Mouse (Mus musculus): ENCODE data around the gene Ankrd63. TPM values are rescaled to one million over a fixed set of nuclear protein-coding genes. Genes with fewer than 3 reads are reported as not detected.

Ankrd63 gene
- polyA plus RNA-seq, 1 experiment from 2014 or later, result 0.06 TPM

GRCm38 (mm10) chr2:118728337-118728736 is 24.6 kb upstream of the Ankrd63 start, which contains the start of gene Plcb2:
Gene Plcb2, minus strand, starts transcription at chr2:118728438.
- 8% methylated on average over 6 of the region's 7 CpGs for WGBS
- Histone ChIP-seq H3K9me3 (ENCODE audit: control insufficient read depth, low read length) (no peaks in the 10 kb centered on the region), H3K27ac (ENCODE audit: low read length) (peak within 1 kb of the TSS; percentile 70), H3K4me1 (replicated peaks; ENCODE audit: control insufficient read depth, insufficient read depth, low read length) (peaks cover 30% of the 10 kb centered on the region), H3K4me3 (ENCODE audit: low read length) (peak within 1 kb of the TSS; percentile 3; the same call in 1 of the 2 replicates), H3K4me2 (ENCODE audit: low read depth, low read length) (peak within 1 kb of the TSS; percentile 30), H3K36me3 (ENCODE audit: control insufficient read depth, insufficient read depth, low read length) (no peaks in the 10 kb centered on the region), H3K27me3 (ENCODE audit: control insufficient read depth, insufficient read depth, low read depth, low read length) (peaks cover 13% of the 10 kb centered on the region), H3K9ac (ENCODE audit: low read length) (peak within 1 kb of the TSS; percentile 44; the same call in 1 of the 2 replicates)
- ATAC-seq (ENCODE audit: low read depth), result peak; percentile 77

GRCm38 (mm10) chr2:118727911-118728310 is 24.1 kb upstream of the Ankrd63 start:
- 0 out of 2 replicates have a peak overlapping the region, but pooled peaks have one; percentile 44 for H3K9ac ChIP-seq (ENCODE audit: low read length)
- H3K9me3 ChIP-seq (ENCODE audit: control insufficient read depth, low read length), result no peaks in the 10 kb centered on the region
- peak overlapping the region; percentile 30 for H3K4me2 ChIP-seq (ENCODE audit: low read depth, low read length)
- no peaks in the 10 kb centered on the region for H3K36me3 ChIP-seq (ENCODE audit: control insufficient read depth, insufficient read depth, low read length)
- peak overlapping the region; percentile 3; the same call in 1 of the 2 replicates for H3K4me3 ChIP-seq (ENCODE audit: low read length)
- WGBS, result 8% methylated on average over 9 of the region's 9 CpGs
- peak; percentile 67 for ATAC-seq (ENCODE audit: low read depth)
- peaks cover 10% of the 10 kb centered on the region for H3K27me3 ChIP-seq (ENCODE audit: control insufficient read depth, insufficient read depth, low read depth, low read length)
- H3K27ac ChIP-seq (ENCODE audit: low read length), result peak overlapping the region; percentile 70
- peaks cover 30% of the 10 kb centered on the region for H3K4me1 ChIP-seq (replicated peaks; ENCODE audit: control insufficient read depth, insufficient read depth, low read length)

- H3K27me3 ChIP-seq (ENCODE audit: control insufficient read depth, insufficient read depth, low read depth, low read length), result peaks cover 2% of the 10 kb centered on the region
- no peak overlapping the region for H3K4me3 ChIP-seq (ENCODE audit: low read length)
- H3K27ac ChIP-seq (ENCODE audit: low read length), result no peak overlapping the region
- no peak for ATAC-seq (ENCODE audit: low read depth)
- peaks cover 30% of the 10 kb centered on the region for H3K4me1 ChIP-seq (replicated peaks; ENCODE audit: control insufficient read depth, insufficient read depth, low read length)
- no peaks in the 10 kb centered on the region for H3K9me3 ChIP-seq (ENCODE audit: control insufficient read depth, low read length)
- no peak overlapping the region for H3K9ac ChIP-seq (ENCODE audit: low read length)
- H3K4me2 ChIP-seq (ENCODE audit: low read depth, low read length), result no peak overlapping the region
- H3K36me3 ChIP-seq (ENCODE audit: control insufficient read depth, insufficient read depth, low read length), result no peaks in the 10 kb centered on the region
- WGBS, result 89% methylated on average over 2 of the region's 2 CpGs
Measured at GRCm38 (mm10) chr2:118726873-118727272, 23.1 kb upstream of the Ankrd63 start.

- WGBS, result 77% methylated on average over 4 of the region's 4 CpGs
- ATAC-seq (ENCODE audit: low read depth), result no peak
- Histone ChIP-seq H3K36me3 (ENCODE audit: control insufficient read depth, insufficient read depth, low read length) (no peaks in the 10 kb centered on the region), H3K4me3 (ENCODE audit: low read length) (no peak overlapping the region), H3K27ac (ENCODE audit: low read length) (no peak overlapping the region), H3K4me1 (replicated peaks; ENCODE audit: control insufficient read depth, insufficient read depth, low read length) (peaks cover 29% of the 10 kb centered on the region), H3K4me2 (ENCODE audit: low read depth, low read length) (no peak overlapping the region), H3K9ac (ENCODE audit: low read length) (no peak overlapping the region), H3K27me3 (ENCODE audit: control insufficient read depth, insufficient read depth, low read depth, low read length) (no peaks in the 10 kb centered on the region), H3K9me3 (ENCODE audit: control insufficient read depth, low read length) (no peaks in the 10 kb centered on the region)
Measured at GRCm38 (mm10) chr2:118725511-118725910, 21.7 kb upstream of the Ankrd63 start.

- H3K36me3 ChIP-seq (ENCODE audit: control insufficient read depth, insufficient read depth, low read length), result no peaks in the 10 kb centered on the region
- H3K9me3 ChIP-seq (ENCODE audit: control insufficient read depth, low read length), result no peaks in the 10 kb centered on the region
- WGBS, result 74% methylated on average over 15 of the region's 15 CpGs
- H3K9ac ChIP-seq (ENCODE audit: low read length), result no peak overlapping the region
- no peak overlapping the region for H3K4me3 ChIP-seq (ENCODE audit: low read length)
- no peak overlapping the region for H3K4me2 ChIP-seq (ENCODE audit: low read depth, low read length)
- H3K4me1 ChIP-seq (replicated peaks; ENCODE audit: control insufficient read depth, insufficient read depth, low read length), result peaks cover 18% of the 10 kb centered on the region
- no peaks in the 10 kb centered on the region for H3K27me3 ChIP-seq (ENCODE audit: control insufficient read depth, insufficient read depth, low read depth, low read length)
- no peak for ATAC-seq (ENCODE audit: low read depth)
- no peak overlapping the region for H3K27ac ChIP-seq (ENCODE audit: low read length)
Measured at GRCm38 (mm10) chr2:118723693-118724486, 20.1 kb upstream of the Ankrd63 start.

- WGBS, result 76% methylated on average over 5 of the region's 5 CpGs
- no peak for ATAC-seq (ENCODE audit: low read depth)
Measured at GRCm38 (mm10) chr2:118716677-118717076, 12.9 kb upstream of the Ankrd63 start.

GRCm38 (mm10) chr2:118714230-118714629 is 10.5 kb upstream of the Ankrd63 start:
- ATAC-seq (ENCODE audit: low read depth), result no peak
- no peaks in the 10 kb centered on the region for H3K9me3 ChIP-seq (ENCODE audit: control insufficient read depth, low read length)
- H3K4me3 ChIP-seq (ENCODE audit: low read length), result no peak overlapping the region
- H3K27ac ChIP-seq (ENCODE audit: low read length), result no peak overlapping the region
- H3K36me3 ChIP-seq (ENCODE audit: control insufficient read depth, insufficient read depth, low read length), result no peaks in the 10 kb centered on the region
- H3K4me2 ChIP-seq (ENCODE audit: low read depth, low read length), result no peak overlapping the region
- no peak overlapping the region for H3K9ac ChIP-seq (ENCODE audit: low read length)
- WGBS, result 41% methylated on average over 4 of the region's 4 CpGs
- H3K27me3 ChIP-seq (ENCODE audit: control insufficient read depth, insufficient read depth, low read depth, low read length), result peaks cover 35% of the 10 kb centered on the region
- H3K4me1 ChIP-seq (replicated peaks; ENCODE audit: control insufficient read depth, insufficient read depth, low read length), result peaks cover 12% of the 10 kb centered on the region

More at GRCm38 (mm10) chr2:118716677-118717076, 12.9 kb upstream of the Ankrd63 start:
- Histone ChIP-seq H3K4me1 (replicated peaks; ENCODE audit: control insufficient read depth, insufficient read depth, low read length) (no peaks in the 10 kb centered on the region), H3K36me3 (ENCODE audit: control insufficient read depth, insufficient read depth, low read length) (no peaks in the 10 kb centered on the region), H3K9ac (ENCODE audit: low read length) (no peak overlapping the region), H3K9me3 (ENCODE audit: control insufficient read depth, low read length) (no peaks in the 10 kb centered on the region), H3K27me3 (ENCODE audit: control insufficient read depth, insufficient read depth, low read depth, low read length) (peaks cover 14% of the 10 kb centered on the region), H3K27ac (ENCODE audit: low read length) (no peak overlapping the region), H3K4me3 (ENCODE audit: low read length) (no peak overlapping the region), H3K4me2 (ENCODE audit: low read depth, low read length) (no peak overlapping the region)

GRCm38 (mm10) chr2:118713631-118714030 is 9.9 kb upstream of the Ankrd63 start:
- WGBS, result 68% methylated on average over 6 of the region's 6 CpGs
- Histone ChIP-seq H3K9ac (ENCODE audit: low read length) (no peak overlapping the region), H3K9me3 (ENCODE audit: control insufficient read depth, low read length) (no peaks in the 10 kb centered on the region), H3K4me2 (ENCODE audit: low read depth, low read length) (no peak overlapping the region), H3K4me3 (ENCODE audit: low read length) (no peak overlapping the region), H3K36me3 (ENCODE audit: control insufficient read depth, insufficient read depth, low read length) (no peaks in the 10 kb centered on the region), H3K4me1 (replicated peaks; ENCODE audit: control insufficient read depth, insufficient read depth, low read length) (peaks cover 12% of the 10 kb centered on the region), H3K27me3 (ENCODE audit: control insufficient read depth, insufficient read depth, low read depth, low read length) (peaks cover 41% of the 10 kb centered on the region), H3K27ac (ENCODE audit: low read length) (no peak overlapping the region)
- no peak for ATAC-seq (ENCODE audit: low read depth)

GRCm38 (mm10) chr2:118711038-118711494 is 7.3 kb upstream of the Ankrd63 start:
- peak overlapping the region; percentile 49 for H3K4me3 ChIP-seq (ENCODE audit: low read length)
- ATAC-seq (ENCODE audit: low read depth), result peak; percentile 71
- WGBS, result 0% methylated on average over 36 of the region's 36 CpGs
- H3K36me3 ChIP-seq (ENCODE audit: control insufficient read depth, insufficient read depth, low read length), result no peaks in the 10 kb centered on the region
- peak overlapping the region; percentile 63 for H3K9ac ChIP-seq (ENCODE audit: low read length)
- peaks cover 66% of the 10 kb centered on the region for H3K27me3 ChIP-seq (ENCODE audit: control insufficient read depth, insufficient read depth, low read depth, low read length)
- no peak overlapping the region for H3K27ac ChIP-seq (ENCODE audit: low read length)
- no peaks in the 10 kb centered on the region for H3K9me3 ChIP-seq (ENCODE audit: control insufficient read depth, low read length)
- peaks cover 12% of the 10 kb centered on the region for H3K4me1 ChIP-seq (replicated peaks; ENCODE audit: control insufficient read depth, insufficient read depth, low read length)
- H3K4me2 ChIP-seq (ENCODE audit: low read depth, low read length), result peak overlapping the region; percentile 88
